Mouse (Mus musculus): ENCODE results near the gene Mup1. TPM values are rescaled to one million over a fixed set of nuclear protein-coding genes. Genes with fewer than 3 reads are reported as not detected.
"Not testable (repeated sequence)": the region's sequence is repeated elsewhere in the genome, so short reads cannot be mapped to it uniquely, and the experiment has no call there.

Gene Mup1
- not detected for total RNA-seq (2022)

- not testable (repeated sequence) for DNase-seq (ENCODE audit: low spot score)
Observed at GRCm38 (mm10) chr4:60501860-60502259, at the start of gene Mup1. Gene Mup1 (minus strand): TSS chr4:60501960.

Other genes starting within 250 kb of the Mup1 start
- gene Mup9, start 80.0 kb downstream of the Mup1 start, total RNA-seq (2022): not detected
- gene Mup10, start 80.2 kb upstream of the Mup1 start, total RNA-seq (2022): not detected
- gene Mup11, start 160.5 kb upstream of the Mup1 start, total RNA-seq (2022): not detected
- not detected for gene Mup12, start 239.4 kb upstream of the Mup1 start, total RNA-seq (2022)

Measured in heart, adult 8-10 months (tissue).